Mouse (Mus musculus) 3134 (cell line): ENCODE measurements around the gene Lpp.

ENCODE experiments used
- DNase-seq: peaks from one replicate; pipeline ENCODE4 v3.0.0-alpha.2; 2011; ENCODE audit warnings: low spot score; ENCODE audit not compliant: insufficient read length; ENCODE audit errors: extremely low read depth

The Lpp gene

DNA sequence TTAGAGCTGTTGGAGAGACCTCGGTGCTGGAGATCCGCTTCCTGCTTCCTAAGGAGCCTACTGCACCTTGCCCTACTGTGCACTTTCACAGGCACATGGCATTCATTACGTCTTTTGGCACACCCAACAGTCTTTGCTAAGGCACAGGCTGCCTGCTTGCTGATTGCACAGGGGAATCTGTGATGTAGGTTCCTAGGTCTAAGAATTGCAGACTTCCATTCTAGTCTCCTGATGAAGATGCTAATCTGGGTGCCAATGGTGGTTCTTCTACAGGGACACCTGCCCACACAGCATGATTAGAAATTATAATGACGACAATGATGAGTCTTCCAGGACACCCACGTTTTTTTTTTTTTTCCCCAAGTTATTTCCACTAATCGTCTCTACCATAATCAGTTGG is 141.9 kb downstream of the Lpp start:
- no peak for DNase-seq

DNA sequence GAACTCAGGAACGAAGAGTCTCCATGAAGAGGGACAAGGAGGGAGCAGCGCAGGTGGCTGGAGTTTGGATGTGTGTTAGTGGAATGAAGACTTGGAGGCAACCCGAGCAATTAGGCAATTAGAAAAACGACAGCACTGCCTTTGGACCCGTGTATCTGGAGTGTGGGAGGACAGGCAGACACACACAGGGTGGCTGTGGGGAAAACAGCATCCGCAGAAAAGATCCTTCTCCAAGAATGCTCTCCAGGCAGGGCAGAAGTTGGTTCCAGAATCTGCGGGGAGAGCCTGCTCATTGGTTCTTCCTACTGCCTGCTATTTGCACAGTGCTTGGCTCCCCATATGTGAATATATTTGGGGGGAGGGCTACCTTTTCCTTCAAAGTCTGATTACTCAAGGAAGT is 143.0 kb downstream of the Lpp start:
- DNase-seq: no peak

DNA sequence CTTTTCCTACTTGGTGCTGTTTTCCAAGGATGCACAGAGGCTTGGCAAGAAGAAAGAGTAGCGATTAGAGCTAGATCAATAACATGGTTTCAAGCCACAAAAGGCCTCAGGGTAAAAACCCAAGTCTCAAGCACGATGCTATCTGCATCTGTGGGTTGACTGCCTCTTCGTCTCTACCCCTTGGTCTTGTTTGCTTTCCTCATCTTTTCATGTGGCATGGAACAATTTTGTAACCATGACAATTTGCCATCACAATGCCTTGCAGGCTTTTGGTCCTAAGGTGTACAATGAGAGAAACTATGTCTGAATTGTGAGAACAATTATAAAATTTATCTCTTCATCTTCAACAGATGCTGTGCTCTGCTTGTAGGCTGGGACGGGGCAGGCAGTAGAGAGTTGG is 145.7 kb downstream of the Lpp start:
- no peak for DNase-seq

DNA sequence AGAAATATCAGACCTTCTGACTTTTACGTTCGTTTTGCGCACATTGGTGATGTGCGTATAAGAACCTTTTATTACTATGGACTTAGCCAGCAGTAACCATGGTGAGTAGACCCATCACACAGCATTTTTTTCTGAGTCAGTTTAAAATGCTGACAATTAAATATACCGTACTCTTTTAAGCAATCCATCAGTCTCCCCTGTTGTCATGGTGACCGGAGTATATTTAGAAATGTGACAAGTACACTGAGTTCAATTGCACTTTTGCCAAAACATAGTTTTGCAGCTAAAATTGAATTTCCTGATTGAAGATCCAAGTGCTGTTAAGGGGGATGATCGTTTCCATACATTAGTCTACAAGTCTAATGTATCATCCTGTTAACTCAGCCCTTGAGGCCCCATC is 149.6 kb downstream of the Lpp start:
- DNase-seq: no peak

DNA sequence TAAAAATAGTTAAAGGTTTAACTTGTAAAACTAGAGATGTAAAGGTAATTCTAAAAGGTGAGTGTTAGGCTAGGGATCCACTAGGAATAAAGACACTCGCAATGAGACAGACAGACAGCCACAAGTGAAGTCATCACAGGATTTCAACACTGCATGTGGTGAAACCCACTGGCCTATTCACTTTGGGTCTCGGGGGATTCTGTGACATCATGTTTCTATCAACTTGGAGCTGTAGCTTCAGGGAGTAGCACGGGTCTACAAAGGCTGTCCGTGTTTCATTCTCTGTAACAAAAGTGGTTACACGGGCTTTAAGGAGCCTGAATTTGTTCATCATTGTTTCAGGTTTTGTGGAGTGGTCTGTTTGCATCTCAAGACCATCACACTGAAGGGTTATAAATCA is 152.1 kb downstream of the Lpp start:
- DNase-seq: no peak

DNA sequence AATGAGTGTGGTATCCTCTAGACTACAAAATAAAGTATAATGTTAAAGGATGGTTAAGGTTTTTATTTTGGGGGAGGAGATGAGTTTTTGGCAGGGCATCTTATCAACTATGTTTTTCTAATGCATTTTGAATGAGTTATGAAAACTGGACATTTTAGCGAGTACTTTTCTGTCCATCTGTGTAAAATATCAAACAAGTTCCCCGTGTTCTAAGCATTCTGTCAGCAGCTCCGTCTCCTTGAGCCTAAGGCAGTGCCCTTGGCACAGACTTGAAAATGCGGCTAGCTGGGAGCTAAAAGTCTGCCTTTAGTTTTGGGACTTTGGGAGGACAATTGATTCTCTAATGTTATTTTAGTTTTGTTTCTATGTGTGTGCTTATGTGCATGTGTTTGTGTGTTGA is 165.2 kb downstream of the Lpp start:
- DNase-seq: no peak

DNA sequence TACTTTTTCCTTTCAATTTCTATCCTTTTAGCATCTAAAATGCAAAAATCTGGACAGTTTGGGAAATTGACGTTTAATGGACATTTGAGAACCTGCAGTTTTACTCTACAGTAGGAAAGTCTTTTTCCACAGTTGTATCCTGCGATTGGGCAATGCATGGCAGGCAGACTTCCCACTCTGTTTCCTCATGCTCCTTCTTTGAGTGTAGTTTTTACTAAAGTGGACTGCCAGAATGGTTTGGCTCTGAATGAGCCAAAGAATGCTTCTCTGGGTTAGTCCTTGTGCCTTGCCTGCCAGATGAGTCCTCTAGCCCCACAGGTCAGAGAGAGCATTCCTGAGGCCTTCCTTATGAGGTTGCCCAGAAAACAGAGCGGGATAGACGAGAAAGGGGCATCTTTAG is 166.5 kb downstream of the Lpp start:
- no peak for DNase-seq

DNA sequence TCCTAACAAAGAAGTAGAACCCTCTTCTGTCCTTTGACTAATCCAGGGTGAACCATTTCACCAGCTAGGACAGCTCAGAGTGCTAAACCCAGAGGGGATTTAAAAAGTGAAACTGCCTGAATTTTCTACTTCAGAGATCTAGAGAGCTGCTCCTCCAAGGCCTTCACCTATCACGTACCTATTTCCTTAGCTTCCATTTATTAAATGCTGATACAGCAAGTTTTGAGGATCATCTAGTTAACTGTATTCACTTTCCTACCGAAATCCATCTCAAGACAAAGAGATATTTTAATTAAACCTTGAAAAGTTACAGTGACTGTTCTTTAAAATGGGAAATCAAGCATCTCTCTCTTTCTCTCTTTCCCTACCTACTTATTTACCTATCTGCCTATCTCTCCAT is 167.7 kb downstream of the Lpp start:
- DNase-seq: no peak

DNA sequence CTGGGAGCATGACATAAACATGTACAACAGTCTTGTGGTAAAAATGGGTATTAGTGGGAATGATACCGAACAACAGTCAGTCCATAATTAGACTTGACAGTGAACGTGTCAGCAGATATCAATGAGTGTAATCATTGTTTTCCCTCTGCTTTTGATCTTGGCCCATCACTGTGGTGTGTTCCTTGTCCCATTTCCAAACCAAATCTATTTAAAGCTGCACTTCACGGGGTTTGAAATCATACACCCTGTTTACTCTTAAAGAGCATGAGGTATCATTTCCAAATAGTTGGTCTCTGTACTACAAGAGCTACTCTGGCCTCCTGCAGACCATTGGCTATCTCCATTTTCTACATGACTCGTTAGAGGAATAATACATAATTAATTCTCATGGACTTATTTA is 168.3 kb downstream of the Lpp start:
- DNase-seq: no peak

DNA sequence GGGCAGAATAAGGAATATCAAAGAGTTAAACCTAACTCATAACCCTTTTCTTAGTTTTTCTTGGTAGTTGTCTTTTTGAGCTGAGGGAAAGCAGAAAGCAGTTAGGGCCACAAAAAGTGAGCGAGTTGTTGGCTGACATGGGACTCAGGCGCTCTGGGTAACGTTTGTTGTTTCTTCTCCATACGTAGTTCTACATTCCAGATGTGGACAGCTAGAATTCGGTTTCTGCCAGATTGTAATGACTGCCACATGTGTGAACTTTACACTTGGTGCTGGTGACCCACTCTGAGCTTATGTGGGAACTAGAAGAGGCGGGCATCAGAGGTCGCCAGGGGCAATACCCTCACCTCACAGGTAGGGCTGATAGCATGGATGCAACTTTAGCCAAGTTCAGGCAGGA is 172.0 kb downstream of the Lpp start:
- DNase-seq: no peak

DNA sequence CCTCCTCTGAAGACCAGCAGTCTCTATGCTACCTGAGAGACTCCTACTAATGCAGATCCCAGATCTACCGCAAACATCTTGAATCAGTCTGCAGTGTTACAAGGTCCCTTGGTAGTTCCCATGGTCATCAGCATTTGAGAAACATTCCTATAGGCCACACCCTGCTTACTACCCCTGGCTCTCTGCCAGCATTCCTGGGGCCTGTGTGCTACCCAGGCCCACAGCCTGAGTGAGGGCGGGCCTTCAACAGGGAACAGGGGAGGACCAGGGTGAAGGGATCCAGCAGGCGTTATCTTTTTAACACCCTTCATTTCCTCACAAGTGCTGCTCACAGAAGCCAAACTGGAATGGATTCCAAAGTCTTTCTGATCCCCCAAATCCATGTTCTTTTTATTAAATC is 173.0 kb downstream of the Lpp start:
- DNase-seq: peak; percentile 69

DNA sequence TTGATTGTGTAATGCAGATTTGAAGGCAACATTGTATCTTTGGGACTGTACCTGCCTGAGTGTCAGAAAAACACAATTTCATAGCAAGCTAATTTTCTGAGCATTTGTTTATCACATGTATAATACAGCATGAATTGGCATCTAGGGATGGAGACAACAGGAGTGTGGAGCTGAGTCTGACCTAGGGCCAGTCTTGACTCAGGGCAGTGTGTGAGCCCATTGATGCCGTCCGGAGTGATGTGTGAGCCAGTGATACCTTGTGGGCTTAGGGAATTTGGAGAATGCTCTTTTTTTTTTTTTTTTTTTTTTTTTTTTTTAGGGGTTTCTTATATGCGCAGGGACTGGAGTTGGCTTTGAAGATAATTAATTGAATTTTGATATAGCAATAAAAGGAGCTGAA is 174.3 kb downstream of the Lpp start:
- DNase-seq: no peak

DNA sequence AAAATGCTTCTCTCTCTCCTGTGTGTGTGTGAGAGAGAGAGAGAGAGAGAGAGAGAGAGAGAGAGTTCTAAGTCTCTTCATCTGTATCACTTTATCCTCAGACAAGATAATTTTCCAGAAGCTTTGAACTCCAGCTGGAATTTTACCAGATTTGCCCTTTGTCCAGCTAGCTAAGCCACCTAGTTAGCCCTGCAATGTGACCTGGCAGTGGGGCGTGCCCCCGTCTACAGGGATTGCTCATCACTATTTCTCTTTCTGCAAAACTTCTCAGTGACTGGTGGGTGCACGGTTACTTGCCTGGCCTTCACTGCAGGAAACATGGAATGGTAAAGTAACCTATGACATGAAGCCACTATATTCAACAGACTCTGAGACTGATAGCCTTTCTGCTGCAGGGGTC is 174.8 kb downstream of the Lpp start:
- no peak for DNase-seq

DNA sequence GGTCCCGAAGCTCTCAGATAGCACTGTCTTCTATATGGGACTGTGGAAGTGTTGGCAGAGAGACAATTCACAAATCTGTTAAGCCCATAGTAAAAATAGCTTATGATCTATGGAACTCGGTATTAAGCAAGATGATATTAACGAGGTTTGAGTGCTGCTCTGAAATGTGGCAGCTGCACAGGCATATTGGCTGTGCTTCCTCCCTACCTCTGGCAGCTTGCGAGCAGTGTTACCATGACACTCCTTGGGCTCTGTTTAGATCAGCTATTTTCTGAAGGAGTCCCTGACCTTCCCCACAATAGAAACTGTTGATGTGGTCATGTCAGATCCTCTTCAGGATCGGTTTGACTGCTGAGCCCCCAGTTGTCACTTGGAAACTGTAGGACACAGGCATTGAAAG is 176.4 kb downstream of the Lpp start:
- DNase-seq: no peak

DNA sequence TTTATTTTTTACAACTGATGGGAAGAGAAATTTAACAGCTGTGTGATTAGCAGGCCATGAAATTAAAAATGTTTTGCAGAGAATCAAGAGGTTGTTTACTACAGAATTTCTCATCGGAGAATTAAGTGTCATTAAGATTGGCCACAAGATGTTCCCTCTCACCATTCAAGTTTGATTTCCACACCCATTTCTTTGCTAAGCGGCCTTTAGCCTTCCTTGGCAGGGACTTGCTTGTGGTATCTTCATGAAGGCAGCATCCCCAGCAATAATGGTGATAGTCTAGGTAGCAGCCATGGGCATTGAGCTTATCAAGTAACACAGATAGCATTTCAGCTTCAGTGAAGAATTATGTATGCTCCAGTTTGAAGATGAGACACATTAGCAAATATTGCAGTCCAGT is 183.7 kb downstream of the Lpp start:
- no peak for DNase-seq

DNA sequence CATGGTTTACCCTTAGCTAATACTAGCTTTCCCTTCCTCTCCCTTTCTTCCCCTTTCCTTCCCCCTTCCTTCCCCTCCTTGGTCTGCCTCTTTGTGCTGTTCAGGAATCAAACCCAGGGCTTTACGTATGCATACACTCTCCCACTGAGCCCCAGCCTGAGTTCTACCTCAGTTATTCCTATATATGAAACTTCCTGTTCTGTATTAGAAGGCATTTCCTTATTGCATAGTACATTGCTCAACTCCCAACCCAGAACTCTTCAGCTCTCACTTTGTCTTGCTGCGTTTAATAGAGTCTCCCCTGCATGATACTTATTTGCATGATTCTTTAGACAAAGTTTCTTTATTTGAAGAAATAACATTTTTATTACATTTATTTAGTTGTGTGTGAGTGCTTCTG is 184.5 kb downstream of the Lpp start:
- DNase-seq: no peak

DNA sequence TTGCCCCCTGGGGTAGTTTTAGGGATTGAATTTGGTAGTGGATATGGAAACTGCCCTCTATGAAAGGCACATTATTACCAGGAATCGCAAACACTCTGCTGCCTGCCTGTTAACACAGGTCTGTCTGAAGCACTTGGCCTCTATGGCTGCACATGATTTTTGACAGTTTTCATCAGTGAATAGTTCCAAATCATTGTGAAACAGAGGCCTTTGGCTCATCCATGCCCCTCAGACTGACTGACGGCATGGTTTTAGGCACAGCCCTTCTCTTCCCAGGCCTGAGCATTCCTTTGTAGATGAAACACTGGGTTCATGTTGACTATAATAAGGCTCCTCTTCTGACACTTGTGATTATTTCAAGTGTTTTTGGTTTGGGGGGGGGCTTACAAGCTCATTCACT is 189.5 kb downstream of the Lpp start:
- no peak for DNase-seq

DNA sequence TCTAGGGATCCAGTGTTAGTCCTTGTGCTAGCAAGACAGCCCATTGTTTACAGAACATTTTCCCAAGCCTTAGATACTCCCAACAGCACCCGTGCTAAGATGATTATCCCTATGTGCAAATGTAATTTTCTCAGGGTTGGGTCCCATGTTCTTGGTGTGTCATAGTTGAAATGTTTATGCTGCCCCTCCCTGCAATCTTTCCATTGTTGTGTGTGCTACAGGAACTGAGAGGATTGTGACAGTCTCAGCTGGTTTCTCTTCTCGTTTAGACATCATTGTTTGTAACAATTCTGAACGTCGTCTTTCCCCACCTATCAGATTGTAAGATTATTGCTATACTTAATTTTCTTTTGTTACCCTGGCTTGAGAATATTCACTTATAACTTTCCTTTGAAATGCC is 200.2 kb downstream of the Lpp start:
- no peak for DNase-seq

DNA sequence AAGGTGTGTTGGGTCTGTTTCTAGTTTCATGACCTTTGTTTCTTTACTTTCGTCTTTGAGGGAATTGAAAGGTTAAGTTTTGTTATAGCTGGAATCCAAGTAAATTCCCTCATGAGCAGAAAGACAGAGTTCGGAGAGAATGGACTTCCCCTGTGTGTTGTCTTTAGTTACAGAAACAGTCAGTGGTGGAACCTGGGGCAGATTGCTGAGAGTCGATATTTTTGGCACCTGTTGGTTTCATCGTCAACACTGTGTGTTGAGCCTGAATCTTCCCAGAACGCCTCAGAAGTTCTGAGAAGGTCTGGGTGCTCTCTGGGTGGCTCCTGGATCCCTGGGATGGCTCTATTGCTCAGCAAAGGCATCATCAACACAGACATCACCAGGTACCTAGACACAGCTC is 201.2 kb downstream of the Lpp start:
- no peak for DNase-seq

DNA sequence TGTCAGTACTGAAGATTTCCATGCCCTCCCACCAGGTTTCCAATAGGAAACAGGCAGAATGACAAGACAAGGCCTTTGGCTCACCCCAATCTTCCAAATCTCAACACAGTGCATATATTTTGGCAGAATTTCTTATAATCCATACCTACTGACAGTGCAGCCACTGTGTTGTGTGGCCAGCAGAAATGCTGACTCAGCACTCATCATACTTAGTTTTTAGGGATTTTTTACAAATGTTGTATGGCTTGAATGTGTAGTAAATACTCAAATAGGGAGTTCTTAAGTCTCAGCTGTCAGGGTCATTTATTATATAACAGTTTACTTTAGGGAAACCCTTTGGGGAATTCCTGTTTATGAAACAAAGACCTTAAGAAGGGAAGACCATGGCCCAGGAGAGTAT is 202.2 kb downstream of the Lpp start:
- no peak for DNase-seq

DNA sequence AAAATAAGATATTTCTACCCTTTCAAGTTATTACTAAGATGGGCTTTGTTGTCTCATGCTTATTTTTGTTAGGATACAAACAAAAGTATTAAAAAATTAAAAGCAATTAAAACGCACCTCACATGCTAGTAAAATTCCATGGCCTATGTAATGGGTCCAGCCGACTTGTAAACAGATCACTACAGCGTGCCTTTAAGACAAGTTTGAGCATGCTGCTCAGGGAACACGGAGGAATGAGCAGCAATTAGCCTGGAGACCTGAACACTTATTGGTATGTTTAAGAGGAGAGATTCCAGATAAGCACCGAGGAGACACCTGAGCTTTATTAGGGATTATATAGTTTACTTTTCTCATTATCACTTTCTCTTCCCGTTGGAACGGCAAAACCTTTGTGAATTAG is 205.3 kb downstream of the Lpp start:
- no peak for DNase-seq

DNA sequence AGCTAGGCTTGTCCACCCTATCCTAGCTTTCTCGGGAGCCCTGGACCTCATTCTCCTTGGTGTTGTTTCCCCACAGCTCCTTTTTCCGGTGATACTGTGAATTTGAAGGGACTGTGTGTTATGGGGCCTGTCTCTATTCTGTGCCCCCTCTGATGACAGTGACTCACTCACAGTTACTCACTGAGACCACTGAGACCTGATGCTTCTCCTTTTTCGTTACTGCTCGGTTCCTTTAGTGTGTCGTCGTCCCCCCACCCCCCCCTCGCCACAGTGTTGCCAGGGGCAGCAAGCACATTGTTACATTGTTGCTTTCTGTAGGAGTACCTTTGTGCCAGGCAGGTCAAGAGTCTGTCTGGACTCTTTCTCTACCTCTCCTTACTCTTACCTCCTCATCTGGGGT is 206.5 kb downstream of the Lpp start:
- DNase-seq: no peak

DNA sequence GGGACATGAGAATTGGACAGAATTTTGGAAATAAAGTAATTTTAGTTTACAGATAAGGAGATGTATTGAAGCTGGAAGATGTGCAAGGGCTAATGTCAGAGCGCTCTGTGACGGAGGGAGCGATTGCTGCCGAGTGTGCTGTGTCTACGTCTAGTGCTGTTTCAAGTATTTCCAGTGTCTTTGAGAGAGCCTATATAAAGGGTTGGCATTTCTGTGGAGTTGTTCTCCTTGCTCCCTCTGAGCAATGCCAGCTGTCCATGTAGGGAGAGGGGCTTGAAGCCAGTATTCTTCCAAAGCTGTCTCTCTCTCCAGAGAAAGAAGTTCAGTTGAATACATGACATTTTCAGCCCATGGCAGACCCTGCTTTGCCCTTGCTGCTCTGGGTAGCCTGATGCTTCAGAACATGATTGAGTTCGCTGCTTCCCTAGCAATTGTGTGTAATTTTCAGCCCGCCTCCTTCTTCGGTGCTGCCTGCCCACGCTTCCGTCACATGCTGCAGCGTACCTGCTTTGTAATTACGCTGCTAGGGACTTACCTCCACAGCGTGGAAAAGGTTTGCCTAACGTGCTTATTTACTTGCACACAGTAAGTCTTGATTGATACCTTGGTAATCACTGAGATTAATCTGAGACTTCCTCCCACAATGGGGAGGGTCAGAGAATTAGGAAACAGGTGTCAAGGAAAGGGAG is 207.1 kb downstream of the Lpp start:
- DNase-seq: no peak
